Mouse (Mus musculus): ENCODE data around the gene Hist1h2ah.

GRCm38 (mm10) chr13:22050591-22051522 lies 15.5 kb upstream of the Hist1h2ah start:
- TF ChIP-seq CTCF (conservative IDR thresholded peaks at IDR 0.05; ENCODE audit: low read length) (peak; percentile 37; the same call in 1 of the 2 replicates), POU5F1 (IDR thresholded peaks at IDR 0.05; ENCODE audit: borderline replicate concordance, low read length) (no peak), NANOG (IDR thresholded peaks at IDR 0.05; ENCODE audit: borderline replicate concordance, low read length) (no peak)

Measured in E14TG2a.4 (cell line).